Mouse (Mus musculus): ENCODE measurements around the gene Pclo.
"Not testable (repeated sequence)": the region's sequence is repeated elsewhere in the genome, so short reads cannot be mapped to it uniquely, and the experiment has no call there.

The Pclo gene

GRCm38 (mm10) chr5:14514631-14515523, at the start of gene Pclo:
Pclo (plus strand) TSS chr5:14514918.
- peak; percentile 90 for DNase-seq

- not testable (repeated sequence) for DNase-seq
Measured at GRCm38 (mm10) chr5:14494431-14494830, 20.3 kb upstream of the Pclo start.

DNA sequence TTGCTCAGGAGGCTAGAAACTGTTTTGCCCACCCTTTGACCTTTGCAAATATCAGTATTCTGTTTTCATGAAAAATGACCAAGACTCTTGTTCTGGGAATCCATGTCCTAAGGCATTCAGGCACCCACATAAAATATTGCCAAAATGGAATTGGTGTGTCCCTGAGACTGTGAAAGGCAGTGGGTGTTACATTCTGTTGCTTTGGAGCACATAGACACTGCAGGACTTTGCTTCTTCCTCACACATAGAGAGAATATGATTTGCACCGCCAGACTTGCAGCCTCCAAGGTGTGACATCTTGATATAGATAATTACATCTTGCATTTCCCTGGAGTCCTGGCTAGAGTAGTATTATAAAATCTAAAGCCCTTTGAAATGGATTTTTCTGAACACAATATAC, 6.2 kb upstream of the Pclo start:
- no peak for DNase-seq

- DNase-seq: no peak
Measured at GRCm38 (mm10) chr5:14509621-14510020, 5.1 kb upstream of the Pclo start.

- no peak for DNase-seq
Measured at GRCm38 (mm10) chr5:14518131-14518832, 3.6 kb downstream of the Pclo start.

GRCm38 (mm10) chr5:14522006-14522405, 7.3 kb downstream of the Pclo start:
- no peak for DNase-seq

DNA sequence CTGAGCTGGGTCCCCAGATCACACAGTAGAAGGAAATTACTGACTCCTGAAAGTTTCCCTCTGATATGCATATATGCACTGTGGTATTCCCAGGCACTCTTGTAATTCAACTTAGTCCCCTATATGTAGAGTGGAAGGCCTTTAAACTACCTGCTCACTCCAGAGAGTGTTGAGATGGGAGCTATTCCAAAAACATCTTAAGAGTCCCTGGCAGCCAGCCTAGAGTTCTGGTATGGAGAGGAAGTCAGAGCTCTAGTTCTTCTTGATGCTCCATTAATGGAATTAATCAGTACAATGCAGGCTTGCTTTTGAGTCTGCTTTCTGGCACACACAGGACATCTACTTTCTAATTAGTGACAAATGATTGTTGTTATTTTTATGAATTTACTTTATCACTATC, 11.3 kb downstream of the Pclo start:
- no peak for DNase-seq

DNA sequence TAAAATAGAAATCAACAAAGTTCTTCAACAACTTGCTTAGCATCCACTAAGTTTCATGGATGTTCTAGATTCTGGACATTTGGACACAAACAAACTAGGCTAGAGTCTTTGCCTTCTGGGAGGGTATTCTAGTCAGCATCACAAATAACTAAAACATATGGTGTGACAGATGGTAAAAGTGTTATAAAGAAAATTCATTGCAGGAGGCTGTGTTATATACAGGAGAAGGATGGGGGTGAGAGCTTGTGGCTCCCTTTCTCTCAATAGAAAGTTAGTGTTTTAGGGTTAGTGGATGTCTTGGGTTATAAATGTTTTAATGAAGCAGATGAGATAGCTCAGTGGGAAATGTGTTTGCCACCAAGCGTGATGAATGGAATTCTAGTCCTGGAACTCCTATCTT, 13.1 kb downstream of the Pclo start:
- no peak for DNase-seq

DNA sequence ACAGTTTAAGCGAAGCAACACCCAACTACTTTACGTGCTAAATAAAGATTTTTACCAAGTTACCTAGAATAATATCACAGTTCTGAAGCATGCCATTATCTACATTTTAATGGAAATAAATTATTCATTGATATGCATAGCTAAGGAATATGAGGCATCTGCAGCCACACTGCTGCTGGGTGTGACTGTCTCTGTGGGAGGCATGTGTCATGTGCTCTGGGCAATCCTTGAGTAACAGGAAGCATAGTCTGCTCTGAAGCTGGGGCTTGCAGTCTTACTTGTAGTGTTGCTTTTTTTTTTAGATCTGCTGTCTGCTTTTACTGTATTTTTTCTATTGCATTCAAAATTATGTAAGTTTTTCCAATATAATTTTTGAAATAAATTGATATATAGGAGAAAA, 17.2 kb downstream of the Pclo start:
- no peak for DNase-seq

DNA sequence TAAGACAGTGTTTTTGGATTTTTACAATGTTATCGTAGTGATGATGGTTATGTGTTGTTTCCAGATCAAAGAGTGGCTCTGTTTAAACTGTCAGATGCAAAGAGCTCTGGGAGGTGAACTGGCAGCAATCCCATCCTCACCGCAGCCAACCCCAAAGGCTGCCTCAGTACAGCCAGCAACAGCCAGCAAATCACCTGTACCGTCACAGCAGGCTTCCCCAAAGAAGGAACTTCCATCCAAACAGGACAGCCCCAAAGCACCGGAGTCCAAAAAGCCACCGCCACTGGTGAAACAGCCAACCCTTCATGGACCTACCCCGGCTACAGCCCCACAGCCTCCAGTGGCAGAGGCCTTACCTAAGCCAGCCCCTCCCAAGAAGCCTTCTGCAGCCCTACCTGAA, 24.6 kb downstream of the Pclo start:
- no peak for DNase-seq

- DNase-seq: no peak
Measured at GRCm38 (mm10) chr5:14539961-14540627, 25.4 kb downstream of the Pclo start.

- no peak for DNase-seq
Measured at GRCm38 (mm10) chr5:14575626-14576025, 60.9 kb downstream of the Pclo start.

DNA sequence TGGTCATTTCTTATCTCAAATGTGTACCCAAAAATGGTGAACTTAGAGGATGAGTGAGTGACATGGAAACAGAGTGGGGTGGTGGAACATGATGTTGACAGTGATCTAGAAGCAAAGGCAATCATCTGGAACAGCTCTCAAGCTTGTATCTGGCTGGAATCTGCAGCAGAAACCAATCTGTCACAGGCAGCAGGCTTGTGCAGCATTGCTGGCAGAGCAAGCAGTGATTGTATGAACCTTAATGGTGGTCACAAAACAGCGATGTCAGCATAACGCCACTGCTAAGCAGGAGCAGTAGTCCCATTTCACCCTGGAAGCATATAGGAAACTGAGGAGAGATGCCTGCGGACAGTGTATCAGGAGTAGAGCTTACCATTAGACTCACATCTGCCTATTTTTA, 76.8 kb downstream of the Pclo start:
- no peak for DNase-seq

DNA sequence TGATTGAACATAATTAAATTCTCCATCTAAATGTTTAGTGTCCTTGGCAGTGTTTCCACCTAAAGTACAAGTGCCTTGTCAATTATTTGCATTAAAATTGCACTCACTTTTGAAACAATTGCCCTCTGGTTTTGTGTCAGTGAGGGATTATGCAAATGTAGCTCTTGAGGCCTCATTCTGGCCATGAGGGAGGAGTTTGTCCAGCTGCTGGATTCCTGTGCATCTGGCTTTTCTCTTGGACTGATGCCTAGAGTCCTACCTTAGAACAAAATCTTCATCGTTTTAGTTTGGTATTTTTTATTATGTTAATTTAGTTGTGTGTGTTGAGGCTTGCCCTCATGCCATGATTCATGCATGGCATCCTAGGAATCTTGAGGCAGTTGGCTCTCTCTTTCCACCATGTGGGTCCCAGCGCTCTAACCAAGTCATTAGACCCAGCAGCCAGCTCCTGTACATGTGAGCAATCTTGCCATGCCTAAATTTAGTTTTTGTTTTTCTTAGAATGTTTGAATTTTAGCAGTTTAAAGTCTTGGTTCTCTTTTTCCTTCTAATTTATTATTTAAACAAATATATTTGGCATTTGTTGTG, 80.8 kb downstream of the Pclo start:
- no peak for DNase-seq

DNA sequence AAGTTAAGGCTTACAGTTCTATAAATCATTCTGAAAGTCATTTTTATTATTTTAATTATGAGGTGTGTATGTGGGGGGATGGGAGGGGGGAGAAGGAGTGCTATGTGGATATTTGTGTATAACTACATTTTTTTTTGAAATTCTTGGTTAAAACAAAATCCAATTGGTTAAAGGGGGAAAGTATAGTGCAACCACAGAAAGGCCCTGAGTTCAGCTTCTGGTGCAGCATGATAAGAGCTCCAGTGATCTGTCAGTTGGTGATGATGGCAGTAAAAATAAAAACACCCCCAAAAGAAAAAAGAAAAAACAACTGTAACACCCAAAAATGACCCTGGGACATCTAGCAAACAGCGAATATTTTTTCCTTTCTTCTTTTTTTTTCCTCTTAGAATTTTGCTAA, 93.6 kb downstream of the Pclo start:
- no peak for DNase-seq

DNA sequence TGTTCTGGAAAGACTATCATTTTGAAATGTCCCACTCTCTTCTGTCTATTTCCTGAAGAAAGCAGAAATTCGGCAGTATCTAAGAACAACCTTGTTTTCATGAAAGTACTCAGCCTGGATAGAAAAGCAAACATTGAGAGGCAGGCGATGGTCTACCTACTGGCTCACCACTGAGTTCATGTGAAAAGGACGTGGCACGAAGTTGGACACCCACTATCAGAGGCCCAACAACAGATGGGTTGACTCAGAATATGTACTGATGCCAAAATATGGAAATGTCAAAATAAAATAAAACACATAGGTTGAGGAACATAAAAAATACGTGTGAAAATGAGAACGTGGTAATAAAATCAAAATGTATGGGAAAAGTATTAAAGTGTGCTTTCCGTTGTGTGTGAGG, 106.4 kb downstream of the Pclo start:
- no peak for DNase-seq

- no peak for DNase-seq
Measured at GRCm38 (mm10) chr5:14623360-14623759, 108.6 kb downstream of the Pclo start.

- DNase-seq: no peak
Measured at GRCm38 (mm10) chr5:14641260-14641659, 126.5 kb downstream of the Pclo start.

DNA sequence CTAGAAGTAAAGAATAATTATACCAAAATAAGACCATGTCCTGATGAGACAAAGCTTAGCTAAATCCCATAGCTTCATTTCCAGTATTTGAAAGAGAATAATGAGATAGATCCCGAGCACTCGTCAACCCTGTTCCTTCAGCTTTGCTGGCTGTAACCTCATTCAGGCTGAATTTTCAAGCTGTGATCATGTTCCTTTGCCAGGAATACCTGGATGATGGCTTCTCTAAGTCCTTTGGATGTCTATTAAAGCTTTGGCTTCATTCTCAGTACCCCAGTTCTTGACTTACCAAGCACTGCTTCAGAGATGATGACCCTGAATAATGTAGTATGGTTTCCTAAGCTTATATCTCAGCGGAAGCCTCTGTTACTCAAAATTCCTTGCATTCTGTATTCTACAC, 131.1 kb downstream of the Pclo start:
- no peak for DNase-seq

GRCm38 (mm10) chr5:14660637-14661036, 145.9 kb downstream of the Pclo start:
- DNase-seq: no peak

DNA sequence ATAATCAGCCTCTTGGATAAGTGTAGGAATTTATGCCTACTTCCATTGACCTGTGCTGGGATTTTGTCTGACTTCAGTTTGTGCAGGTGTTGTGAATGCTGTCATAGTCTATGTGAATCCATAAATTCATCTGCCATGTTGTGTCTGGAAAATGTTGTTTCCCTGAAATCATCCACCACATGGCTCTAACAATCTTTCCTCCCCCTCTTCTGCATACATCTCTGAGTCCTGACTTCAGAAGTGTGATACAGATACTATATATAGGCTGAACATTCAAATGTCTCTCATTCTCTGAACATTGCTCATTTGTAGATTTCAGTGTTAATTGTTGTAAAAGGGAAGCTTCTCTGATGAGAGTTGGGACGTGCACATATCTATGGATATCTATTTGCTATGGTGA, 147.5 kb downstream of the Pclo start:
- no peak for DNase-seq

DNA sequence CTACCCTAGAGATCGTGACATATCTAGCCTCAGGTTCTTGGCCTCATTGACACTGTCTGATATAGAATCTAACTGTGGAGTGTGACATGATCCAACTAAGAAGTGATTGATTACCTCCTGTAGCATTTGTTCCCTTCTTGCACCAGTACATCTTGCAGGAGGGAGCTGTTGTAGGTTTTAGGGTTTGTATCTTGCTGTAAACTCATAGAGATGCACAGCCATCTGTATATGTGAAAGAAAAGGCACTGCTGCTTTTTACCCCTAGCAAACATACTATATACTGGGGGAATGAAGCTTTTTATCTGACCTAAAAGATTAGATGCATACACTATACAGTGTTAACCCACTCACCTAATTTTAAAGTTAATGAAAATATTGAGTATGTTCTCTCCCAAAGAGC, 147.9 kb downstream of the Pclo start:
- no peak for DNase-seq

- DNase-seq: no peak
Measured at GRCm38 (mm10) chr5:14680419-14680818, 165.7 kb downstream of the Pclo start.

All from right cerebral cortex, postnatal 25 days (tissue).